Mouse (Mus musculus) T-helper 2 cell (primary cell): Measurements from ENCODE around the gene Bcl2l11.

ENCODE experiments used
- in situ Hi-C: fragments of 300-600 bp; cut with MboI, MseI; formaldehyde crosslinking; loops from one replicate; pipeline ENCODE4 v1.15.1; 2025; ENCODE audit warnings: high pct_unique_total_duplicates

The Bcl2l11 gene

GRCm38 (mm10) chr2:128111537-128111936 lies 14.3 kb upstream of the Bcl2l11 start:
- in situ Hi-C loops: no loop called here

- in situ Hi-C loops: no loop called here
These were observed 11.2 kb upstream of the Bcl2l11 start for GRCm38 (mm10) chr2:128114621-128115020.

GRCm38 (mm10) chr2:128115579-128115978 lies 10.3 kb upstream of the Bcl2l11 start:
- in situ Hi-C loops: no loop called here

GRCm38 (mm10) chr2:128117605-128118004 lies 8.2 kb upstream of the Bcl2l11 start:
- in situ Hi-C loops: no loop called here

- in situ Hi-C loops: no loop called here
These were observed 6.9 kb upstream of the Bcl2l11 start for GRCm38 (mm10) chr2:128118971-128119370.

- in situ Hi-C loops: loop anchor here (5.0 kb wide), 2 partner anchors 235 to 270 kb away; no protein-coding TSS in a partner anchor
These were observed 3.3 kb upstream of the Bcl2l11 start for GRCm38 (mm10) chr2:128122491-128122890.

GRCm38 (mm10) chr2:128122891-128123771 lies 2.7 kb upstream of the Bcl2l11 start:
- in situ Hi-C loops: loop anchor here (5.0 kb wide), 2 partner anchors 236 to 269 kb away; no protein-coding TSS in a partner anchor

GRCm38 (mm10) chr2:128123921-128124683 lies 1.7 kb upstream of the Bcl2l11 start:
- in situ Hi-C loops: loop anchor here (5.0 kb wide), 2 partner anchors 237 to 268 kb away; no protein-coding TSS in a partner anchor

- in situ Hi-C loops: loop anchor here (5.0 kb wide), 2 partner anchors 237 to 268 kb away; no protein-coding TSS in a partner anchor
These were observed 1.1 kb upstream of the Bcl2l11 start for GRCm38 (mm10) chr2:128124693-128125092.

- in situ Hi-C loops: no loop called here
These were observed 783 bp downstream of the Bcl2l11 start for GRCm38 (mm10) chr2:128126591-128127051.

GRCm38 (mm10) chr2:128127121-128127671 lies 1.4 kb downstream of the Bcl2l11 start:
- in situ Hi-C loops: no loop called here

- in situ Hi-C loops: no loop called here
These were observed 2.0 kb downstream of the Bcl2l11 start for GRCm38 (mm10) chr2:128127691-128128292.

- in situ Hi-C loops: no loop called here
These were observed 2.7 kb downstream of the Bcl2l11 start for GRCm38 (mm10) chr2:128128532-128128931.

GRCm38 (mm10) chr2:128131503-128131902 lies 5.7 kb downstream of the Bcl2l11 start:
- in situ Hi-C loops: no loop called here

- in situ Hi-C loops: no loop called here
These were observed 6.8 kb downstream of the Bcl2l11 start for GRCm38 (mm10) chr2:128132635-128133034.

GRCm38 (mm10) chr2:128133865-128134264 lies 8.0 kb downstream of the Bcl2l11 start:
- in situ Hi-C loops: no loop called here

GRCm38 (mm10) chr2:128134474-128134873 lies 8.6 kb downstream of the Bcl2l11 start:
- in situ Hi-C loops: no loop called here

GRCm38 (mm10) chr2:128134948-128135347 lies 9.1 kb downstream of the Bcl2l11 start:
- in situ Hi-C loops: no loop called here

- in situ Hi-C loops: no loop called here
These were observed 11.1 kb downstream of the Bcl2l11 start for GRCm38 (mm10) chr2:128136769-128137433.

GRCm38 (mm10) chr2:128137480-128138276 lies 11.8 kb downstream of the Bcl2l11 start:
- in situ Hi-C loops: no loop called here
